In genomic region chr19:41321149-41321548, GRCm38 (mm10) we compare ENCODE assay signal across 16 mouse cellular contexts. TPM values are rescaled to one million over a fixed set of nuclear protein-coding genes. Genes with fewer than 3 reads are reported as not detected.
A peak's percentile ranks its signal among the peaks of the same experiment; 100 is the strongest.
DNase-seq lines count a peak whose midpoint lies in the region; ATAC-seq and TF ChIP-seq lines count a peak whose summit lies in the region.
"Had no signal": no experiment of that assay in that cellular context is flagged by ENCODE, and none has a peak within 500 bp of the region (broad histone marks: within the 10 kb centered on the region; RNA-seq: fewer than 3 reads in every experiment).

No protein-coding gene starts in this region.

- peaks cover 4% of the 10 kb centered on the region; the same call in 1 of the 2 replicates for H3K4me1 ChIP-seq in lung, postnatal 0 days (ENCODE audit: insufficient read depth, low read depth, low read length)
- no peaks in the 10 kb centered on the region for H3K4me1 ChIP-seq in lung, adult 2 months (ENCODE audit: control insufficient read depth, insufficient read depth, low read length)
- peaks cover 51% of the 10 kb centered on the region for H3K4me1 ChIP-seq in bone marrow macrophage, adult 2 months (ENCODE audit: control insufficient read depth, insufficient read depth, low read length)
- H3K4me1 ChIP-seq in liver, embryonic 13.5 days (replicated peaks): peaks cover 3% of the 10 kb centered on the region; the same call in 1 of the 2 replicates
- no peaks in the 10 kb centered on the region for H3K4me1 ChIP-seq in midbrain, embryonic 11.5 days (ENCODE audit: control insufficient read depth, insufficient read depth, low read length)
- H3K4me1 ChIP-seq in midbrain, embryonic 14.5 days (ENCODE audit: control insufficient read depth, insufficient read depth, low read length): no peaks in the 10 kb centered on the region

- 64% methylated on average over 4 of the region's 4 CpGs for WGBS in lung, postnatal 0 days
- 68% methylated on average over 4 of the region's 4 CpGs for WGBS in lung, adult 2 months
- 32% methylated on average over 4 of the region's 4 CpGs for WGBS in liver, embryonic 13.5 days (ENCODE audit: insufficient replicate concordance)
- WGBS in midbrain, embryonic 11.5 days: 90% methylated on average over 4 of the region's 4 CpGs
- WGBS in midbrain, embryonic 14.5 days: 90% methylated on average over 4 of the region's 4 CpGs

- peak; percentile 66 for DNase-seq in lung, postnatal 0 days (ENCODE audit: low spot score)
- DNase-seq in lung, adult 2 months: no peak
- no peak for DNase-seq in liver, embryonic 13.5 days
- no peak for DNase-seq in midbrain, embryonic 11.5 days (ENCODE audit: low spot score, missing footprints)
- no peak for DNase-seq in midbrain, embryonic 14.5 days
- DNase-seq: cerebellum, adult 9-10 months; gastrocnemius, postnatal 14 days; kidney, adult 8-10 months; right cerebral cortex, postnatal 25 days; thymus, postnatal 25 days had no signal

- H3K9ac ChIP-seq in lung, postnatal 0 days (replicated peaks; ENCODE audit: low read depth): no peak overlapping the region
- H3K9ac ChIP-seq in liver, embryonic 13.5 days: no peak overlapping the region
- no peak overlapping the region for H3K9ac ChIP-seq in midbrain, embryonic 11.5 days (ENCODE audit: low read length)
- H3K9ac ChIP-seq in midbrain, embryonic 14.5 days (replicated peaks; ENCODE audit: low read length): no peak overlapping the region
- H3K9ac ChIP-seq: hindbrain, embryonic 14.5 days had no signal

- no peak for TF ChIP-seq EP300 in lung, postnatal 0 days (IDR thresholded peaks at IDR 0.05)

- no peak for TF ChIP-seq CTCF in lung, postnatal 0 days (IDR thresholded peaks at IDR 0.05)
- TF ChIP-seq CTCF in lung, adult 2 months (IDR thresholded peaks at IDR 0.05; ENCODE audit: insufficient read depth, low read length): no peak
- TF ChIP-seq CTCF in bone marrow macrophage, adult 2 months (IDR thresholded peaks at IDR 0.05; ENCODE audit: low read depth, low read length): no peak

- no peak overlapping the region for H3K4me2 ChIP-seq in lung, postnatal 0 days (replicated peaks; ENCODE audit: low read depth, low read length)
- no peak overlapping the region for H3K4me2 ChIP-seq in liver, embryonic 13.5 days
- no peak overlapping the region for H3K4me2 ChIP-seq in midbrain, embryonic 11.5 days
- no peak overlapping the region for H3K4me2 ChIP-seq in midbrain, embryonic 14.5 days (ENCODE audit: low read length)
- H3K4me2 ChIP-seq: hindbrain, embryonic 14.5 days had no signal

- no peak overlapping the region for H3K27ac ChIP-seq in lung, postnatal 0 days (ENCODE audit: low read length)
- H3K27ac ChIP-seq in bone marrow macrophage, adult 2 months (ENCODE audit: insufficient read depth, low read depth, low read length): peak overlapping the region; percentile 97
- peak overlapping the region; percentile 56; the same call in 1 of the 2 replicates for H3K27ac ChIP-seq in liver, embryonic 13.5 days
- H3K27ac ChIP-seq in midbrain, embryonic 11.5 days (ENCODE audit: low read depth, low read length): no peak overlapping the region
- H3K27ac ChIP-seq in midbrain, embryonic 14.5 days (replicated peaks; ENCODE audit: low read depth, low read length): no peak overlapping the region
- H3K27ac ChIP-seq: hindbrain, embryonic 14.5 days; midbrain, embryonic 10.5 days had no signal

- H3K27me3 ChIP-seq in lung, postnatal 0 days (replicated peaks; ENCODE audit: insufficient read depth, low read length): no peaks in the 10 kb centered on the region
- H3K27me3 ChIP-seq in liver, embryonic 13.5 days: no peaks in the 10 kb centered on the region
- H3K27me3 ChIP-seq in midbrain, embryonic 11.5 days (ENCODE audit: control insufficient read depth, insufficient read depth, low read length): no peaks in the 10 kb centered on the region
- H3K27me3 ChIP-seq in midbrain, embryonic 14.5 days (ENCODE audit: control insufficient read depth, insufficient read depth, low read length): no peaks in the 10 kb centered on the region

- no peaks in the 10 kb centered on the region for H3K36me3 ChIP-seq in lung, postnatal 0 days (ENCODE audit: insufficient read depth, low read length)
- no peaks in the 10 kb centered on the region for H3K36me3 ChIP-seq in liver, embryonic 13.5 days
- no peaks in the 10 kb centered on the region for H3K36me3 ChIP-seq in midbrain, embryonic 11.5 days (ENCODE audit: control insufficient read depth, insufficient read depth, low read length)
- H3K36me3 ChIP-seq in midbrain, embryonic 14.5 days (ENCODE audit: control insufficient read depth, insufficient read depth, low read length): no peaks in the 10 kb centered on the region
- H3K36me3 ChIP-seq: midbrain, embryonic 10.5 days had no signal

- 0 out of 2 replicates have a peak, but pooled peaks have one; percentile 17 for ATAC-seq in lung, postnatal 0 days
- ATAC-seq in liver, embryonic 13.5 days (ENCODE audit: low read depth): no peak
- peak; percentile 83 for ATAC-seq in monocyte, adult 5-6 weeks (replicated peaks; ENCODE audit: insufficient number of reproducible peaks, low FRiP score, low TSS enrichment, poor library complexity, severe bottlenecking)
- no peak for ATAC-seq in cerebellum, adult (ENCODE audit: insufficient number of reproducible peaks, low FRiP score, low TSS enrichment)
- no peak for ATAC-seq in midbrain, embryonic 11.5 days (ENCODE audit: low FRiP score)
- no peak for ATAC-seq in midbrain, embryonic 14.5 days (ENCODE audit: low FRiP score, low TSS enrichment)

- no peak for TF ChIP-seq POLR2A in lung, adult 2 months (IDR thresholded peaks at IDR 0.05; ENCODE audit: borderline replicate concordance, extremely low read depth, low read depth, low read length)
- TF ChIP-seq POLR2A in bone marrow macrophage, adult 2 months (IDR thresholded peaks at IDR 0.05; ENCODE audit: borderline replicate concordance, low read depth, low read length): no peak

- H3K9me3 ChIP-seq in lung, postnatal 0 days (ENCODE audit: low read length): no peaks in the 10 kb centered on the region
- H3K9me3 ChIP-seq in liver, embryonic 13.5 days (replicated peaks): no peaks in the 10 kb centered on the region
- H3K9me3 ChIP-seq in midbrain, embryonic 11.5 days (ENCODE audit: control insufficient read depth, low read length): no peaks in the 10 kb centered on the region
- no peaks in the 10 kb centered on the region for H3K9me3 ChIP-seq in midbrain, embryonic 14.5 days (ENCODE audit: control insufficient read depth, low read length)
- H3K9me3 ChIP-seq: midbrain, embryonic 10.5 days had no signal

- H3K4me3 ChIP-seq in lung, postnatal 0 days (ENCODE audit: low read depth, low read length): no peak overlapping the region
- no peak overlapping the region for H3K4me3 ChIP-seq in lung, adult 2 months (replicated peaks; ENCODE audit: extremely low read depth, low read depth, low read length)
- 0 out of 2 replicates have a peak overlapping the region, but pooled peaks have one; percentile 5 for H3K4me3 ChIP-seq in bone marrow macrophage, adult 2 months (ENCODE audit: insufficient read depth, low read length)
- no peak overlapping the region for H3K4me3 ChIP-seq in liver, embryonic 13.5 days (replicated peaks)
- no peak overlapping the region for H3K4me3 ChIP-seq in midbrain, embryonic 11.5 days (ENCODE audit: low read depth, low read length)
- H3K4me3 ChIP-seq in midbrain, embryonic 14.5 days (replicated peaks; ENCODE audit: low read depth, low read length): no peak overlapping the region
- H3K4me3 ChIP-seq: erythroblast, embryonic 14.5 days; midbrain, embryonic 10.5 days had no signal

RNA-seq across cellular contexts. Expression of gene Tm9sf3, which starts 57.4 kb away (rescaled TPM):
- 93.7 and 109 TPM in 2 replicates for polyA plus RNA-seq in lung, postnatal 0 days (2015; fragmentation: Nextera tagmentation; extraction: Ambion mirVana)
- 41.6 and 65.4 TPM in 2 replicates for polyA plus RNA-seq in lung, adult 2 months (2012; rRNA removed)
- polyA plus RNA-seq in bone marrow macrophage, adult 2 months (2012; ENCODE audit: insufficient read depth, insufficient read length, missing spikeins): 144 and 151 TPM in 2 replicates
- polyA plus RNA-seq in liver, embryonic 13.5 days (2015; fragmentation: Nextera tagmentation; extraction: Ambion mirVana): 58.2 and 72.6 TPM in 2 replicates
- 280 to 327 TPM (median 321 TPM) in 3 replicates for total RNA-seq in monocyte, adult 5-6 weeks (2017)
- 137 and 149 TPM in 2 replicates for polyA plus RNA-seq in midbrain, embryonic 11.5 days (2014; fragmentation: Nextera tagmentation; extraction: Ambion mirVana)
- polyA plus RNA-seq in midbrain, embryonic 14.5 days (2014; fragmentation: Nextera tagmentation; extraction: Ambion mirVana): 74.4 and 112 TPM in 2 replicates

Comparison
In these comparisons a context has a peak if more than half of its experiments do, and no peak if none do; other contexts are left out.
1. ATAC-seq: peak in lung, postnatal 0 days (single experiment) and monocyte, adult 5-6 weeks (single experiment); none in liver, embryonic 13.5 days (single experiment), cerebellum, adult (single experiment), midbrain, embryonic 11.5 days (single experiment) and midbrain, embryonic 14.5 days (single experiment).
2. H3K27ac ChIP-seq: peak in bone marrow macrophage, adult 2 months (single experiment) and liver, embryonic 13.5 days (single experiment); none in lung, postnatal 0 days (single experiment), midbrain, embryonic 11.5 days (single experiment) and midbrain, embryonic 14.5 days (single experiment).